Mouse (Mus musculus): ENCODE data around the gene Rpl3. TPM values are rescaled to one million over a fixed set of nuclear protein-coding genes. Genes with fewer than 3 reads are reported as not detected.

Gene Rpl3
- polyA plus RNA-seq, 1 experiment from 2014 or later, result 547 TPM

GRCm38 (mm10) chr15:80072579-80073255, 19.0 kb downstream of the Rpl3 start:
- Histone ChIP-seq H3K27ac (replicated peaks) (no peak overlapping the region), H3K9ac (no peak overlapping the region), H3K9me3 (no peaks in the 10 kb centered on the region), H3K4me2 (no peak overlapping the region), H3K4me1 (replicated peaks) (no peaks in the 10 kb centered on the region), H3K4me3 (no peak overlapping the region), H3K27me3 (no peaks in the 10 kb centered on the region), H3K36me3 (peaks cover 7% of the 10 kb centered on the region)
- WGBS, result 82% methylated on average over 7 of the region's 7 CpGs
- no peak for ATAC-seq (ENCODE audit: low FRiP score, low read depth)

GRCm38 (mm10) chr15:80071951-80072437, 19.7 kb downstream of the Rpl3 start:
- H3K9ac ChIP-seq, result no peak overlapping the region
- no peak overlapping the region for H3K4me2 ChIP-seq
- H3K36me3 ChIP-seq, result peaks cover 2% of the 10 kb centered on the region; the same call in 1 of the 2 replicates
- no peak for ATAC-seq (ENCODE audit: low FRiP score, low read depth)
- no peaks in the 10 kb centered on the region for H3K4me1 ChIP-seq (replicated peaks)
- H3K9me3 ChIP-seq, result no peaks in the 10 kb centered on the region
- H3K27me3 ChIP-seq, result no peaks in the 10 kb centered on the region
- 51% methylated on average over 9 of the region's 9 CpGs for WGBS
- H3K4me3 ChIP-seq, result no peak overlapping the region
- H3K27ac ChIP-seq (replicated peaks), result no peak overlapping the region

GRCm38 (mm10) chr15:80070095-80070644, 21.5 kb downstream of the Rpl3 start:
- H3K27me3 ChIP-seq, result no peaks in the 10 kb centered on the region
- H3K4me1 ChIP-seq (replicated peaks), result no peaks in the 10 kb centered on the region
- H3K36me3 ChIP-seq, result no peaks in the 10 kb centered on the region
- no peak overlapping the region for H3K27ac ChIP-seq (replicated peaks)
- H3K4me2 ChIP-seq, result no peak overlapping the region
- H3K9me3 ChIP-seq, result no peaks in the 10 kb centered on the region
- no peak overlapping the region for H3K9ac ChIP-seq
- no peak for ATAC-seq (ENCODE audit: low FRiP score, low read depth)
- WGBS, result 52% methylated on average over 8 of the region's 8 CpGs
- H3K4me3 ChIP-seq, result no peak overlapping the region

GRCm38 (mm10) chr15:80069171-80069570, 22.5 kb downstream of the Rpl3 start:
- Histone ChIP-seq H3K4me2 (no peak overlapping the region), H3K9ac (no peak overlapping the region), H3K27ac (replicated peaks) (no peak overlapping the region), H3K27me3 (no peaks in the 10 kb centered on the region), H3K4me1 (replicated peaks) (no peaks in the 10 kb centered on the region), H3K36me3 (no peaks in the 10 kb centered on the region), H3K9me3 (no peaks in the 10 kb centered on the region), H3K4me3 (no peak overlapping the region)
- WGBS, result 61% methylated on average over 4 of the region's 4 CpGs
- no peak for ATAC-seq (ENCODE audit: low FRiP score, low read depth)

- WGBS, result 59% methylated on average over 3 of the region's 3 CpGs
- ATAC-seq (ENCODE audit: low FRiP score, low read depth), result no peak
- H3K27me3 ChIP-seq, result no peaks in the 10 kb centered on the region
- no peak overlapping the region for H3K4me3 ChIP-seq
- H3K4me1 ChIP-seq (replicated peaks), result no peaks in the 10 kb centered on the region
- H3K36me3 ChIP-seq, result no peaks in the 10 kb centered on the region
- no peak overlapping the region for H3K9ac ChIP-seq
- no peak overlapping the region for H3K4me2 ChIP-seq
- H3K9me3 ChIP-seq, result no peaks in the 10 kb centered on the region
- H3K27ac ChIP-seq (replicated peaks), result no peak overlapping the region
Measured at GRCm38 (mm10) chr15:80066538-80066937, 25.1 kb downstream of the Rpl3 start.

GRCm38 (mm10) chr15:80065414-80065813, 26.3 kb downstream of the Rpl3 start:
- ATAC-seq (ENCODE audit: low FRiP score, low read depth), result no peak
- Histone ChIP-seq H3K36me3 (no peaks in the 10 kb centered on the region), H3K4me2 (no peak overlapping the region), H3K9me3 (no peaks in the 10 kb centered on the region), H3K27ac (replicated peaks) (no peak overlapping the region), H3K4me3 (no peak overlapping the region), H3K27me3 (no peaks in the 10 kb centered on the region), H3K4me1 (replicated peaks) (no peaks in the 10 kb centered on the region), H3K9ac (no peak overlapping the region)
- WGBS, result 16% methylated on average over 13 of the region's 13 CpGs

GRCm38 (mm10) chr15:80064965-80065364, 26.7 kb downstream of the Rpl3 start:
- Histone ChIP-seq H3K9ac (no peak overlapping the region), H3K9me3 (no peaks in the 10 kb centered on the region), H3K27ac (replicated peaks) (no peak overlapping the region), H3K4me2 (no peak overlapping the region), H3K4me1 (replicated peaks) (no peaks in the 10 kb centered on the region), H3K4me3 (no peak overlapping the region), H3K27me3 (no peaks in the 10 kb centered on the region), H3K36me3 (no peaks in the 10 kb centered on the region)
- no peak for ATAC-seq (ENCODE audit: low FRiP score, low read depth)
- WGBS, result 79% methylated on average over 5 of the region's 5 CpGs

GRCm38 (mm10) chr15:80062821-80063220, 28.8 kb downstream of the Rpl3 start:
- no peak for ATAC-seq (ENCODE audit: low FRiP score, low read depth)
- H3K4me3 ChIP-seq, result no peak overlapping the region
- no peaks in the 10 kb centered on the region for H3K36me3 ChIP-seq
- no peaks in the 10 kb centered on the region for H3K27me3 ChIP-seq
- H3K9me3 ChIP-seq, result no peaks in the 10 kb centered on the region
- WGBS, result 53% methylated on average over 5 of the region's 5 CpGs
- H3K9ac ChIP-seq, result no peak overlapping the region
- H3K4me2 ChIP-seq, result no peak overlapping the region
- H3K4me1 ChIP-seq (replicated peaks), result no peaks in the 10 kb centered on the region
- no peak overlapping the region for H3K27ac ChIP-seq (replicated peaks)

GRCm38 (mm10) chr15:80062339-80062738, 29.3 kb downstream of the Rpl3 start:
- no peaks in the 10 kb centered on the region for H3K9me3 ChIP-seq
- no peaks in the 10 kb centered on the region for H3K4me1 ChIP-seq (replicated peaks)
- no peak for ATAC-seq (ENCODE audit: low FRiP score, low read depth)
- H3K27me3 ChIP-seq, result no peaks in the 10 kb centered on the region
- H3K27ac ChIP-seq (replicated peaks), result no peak overlapping the region
- no peak overlapping the region for H3K4me3 ChIP-seq
- no peak overlapping the region for H3K9ac ChIP-seq
- no peak overlapping the region for H3K4me2 ChIP-seq
- H3K36me3 ChIP-seq, result no peaks in the 10 kb centered on the region
- WGBS, result 67% methylated on average over 8 of the region's 9 CpGs

GRCm38 (mm10) chr15:80061071-80061550, 30.6 kb downstream of the Rpl3 start:
- Histone ChIP-seq H3K4me1 (replicated peaks) (no peaks in the 10 kb centered on the region), H3K9me3 (no peaks in the 10 kb centered on the region), H3K4me3 (no peak overlapping the region), H3K27ac (replicated peaks) (no peak overlapping the region), H3K36me3 (no peaks in the 10 kb centered on the region), H3K27me3 (no peaks in the 10 kb centered on the region), H3K4me2 (no peak overlapping the region), H3K9ac (no peak overlapping the region)
- no peak for ATAC-seq (ENCODE audit: low FRiP score, low read depth)
- WGBS, result 96% methylated on average over 4 of the region's 4 CpGs

GRCm38 (mm10) chr15:80060356-80061070, 31.2 kb downstream of the Rpl3 start:
- no peak for ATAC-seq (ENCODE audit: low FRiP score, low read depth)
- Histone ChIP-seq H3K9ac (no peak overlapping the region), H3K36me3 (no peaks in the 10 kb centered on the region), H3K4me1 (replicated peaks) (peaks cover 5% of the 10 kb centered on the region; the same call in 1 of the 2 replicates), H3K4me3 (no peak overlapping the region), H3K27me3 (no peaks in the 10 kb centered on the region), H3K4me2 (no peak overlapping the region), H3K9me3 (no peaks in the 10 kb centered on the region), H3K27ac (replicated peaks) (no peak overlapping the region)
- 97% methylated on average over 8 of the region's 8 CpGs for WGBS

- 67% methylated on average over 7 of the region's 7 CpGs for WGBS
- Histone ChIP-seq H3K9ac (no peak overlapping the region), H3K27ac (replicated peaks) (no peak overlapping the region), H3K4me2 (no peak overlapping the region), H3K4me1 (replicated peaks) (peaks cover 7% of the 10 kb centered on the region; the same call in 1 of the 2 replicates), H3K4me3 (no peak overlapping the region), H3K27me3 (no peaks in the 10 kb centered on the region), H3K36me3 (no peaks in the 10 kb centered on the region), H3K9me3 (no peaks in the 10 kb centered on the region)
- no peak for ATAC-seq (ENCODE audit: low FRiP score, low read depth)
Measured at GRCm38 (mm10) chr15:80059606-80060005, 32.1 kb downstream of the Rpl3 start.

All from hindbrain, embryonic 15.5 days (tissue).